ENCODE assay signal across 13 mouse cellular contexts in genomic region chr12:69213186-69213777, GRCm38 (mm10).
"Had no signal": no experiment of that assay in that cellular context is flagged by ENCODE, and none has a peak within 500 bp of the region (broad histone marks: within the 10 kb centered on the region; RNA-seq: fewer than 3 reads in every experiment).

No protein-coding gene starts in this region.

- H3K4me2 ChIP-seq: limb, embryonic 13.5 days; liver, embryonic 15.5 days; lung, embryonic 14.5 days; neural tube, embryonic 15.5 days had no signal

- H3K27ac ChIP-seq: limb, embryonic 13.5 days; liver, embryonic 15.5 days; midbrain, embryonic 10.5 days; neural tube, embryonic 15.5 days; stomach, postnatal 0 days had no signal

- H3K9me3 ChIP-seq: limb, embryonic 13.5 days; liver, embryonic 15.5 days; midbrain, embryonic 10.5 days; neural tube, embryonic 15.5 days had no signal

- H3K27me3 ChIP-seq: limb, embryonic 13.5 days; liver, embryonic 15.5 days; neural tube, embryonic 15.5 days had no signal

- H3K4me3 ChIP-seq: limb, embryonic 13.5 days; liver, embryonic 15.5 days; midbrain, embryonic 10.5 days; myocyte; neural tube, embryonic 15.5 days had no signal

- DNase-seq: kidney, postnatal 25 days; left cerebral cortex, postnatal 4 days; lung, embryonic 14.5 days; lung, postnatal 10 days; lung, postnatal 4 days; midbrain, embryonic 14.5 days; thymus, postnatal 4 days had no signal

- H3K9ac ChIP-seq: limb, embryonic 13.5 days; liver, embryonic 15.5 days; lung, embryonic 14.5 days; neural tube, embryonic 15.5 days had no signal

- H3K36me3 ChIP-seq: neural tube, embryonic 15.5 days had no signal

- H3K4me1 ChIP-seq: limb, embryonic 13.5 days; liver, embryonic 15.5 days; midbrain, embryonic 10.5 days; neural tube, embryonic 15.5 days had no signal
